Mouse (Mus musculus) megakaryocyte, embryonic 14.5 days (primary cell): ENCODE data around the gene Mycl.

ENCODE experiments used
- FLI1 ChIP-seq: IDR thresholded peaks from 2 replicates; pipeline ENCODE4 v1.6.1; 2012; ENCODE audit warnings: low read length, inconsistent platforms, mixed read lengths
- GATA1 ChIP-seq: IDR thresholded peaks from 3 replicates; pipeline ENCODE4 v1.6.1; 2012; ENCODE audit warnings: mixed read lengths, low read length, inconsistent platforms, borderline replicate concordance

DNA sequence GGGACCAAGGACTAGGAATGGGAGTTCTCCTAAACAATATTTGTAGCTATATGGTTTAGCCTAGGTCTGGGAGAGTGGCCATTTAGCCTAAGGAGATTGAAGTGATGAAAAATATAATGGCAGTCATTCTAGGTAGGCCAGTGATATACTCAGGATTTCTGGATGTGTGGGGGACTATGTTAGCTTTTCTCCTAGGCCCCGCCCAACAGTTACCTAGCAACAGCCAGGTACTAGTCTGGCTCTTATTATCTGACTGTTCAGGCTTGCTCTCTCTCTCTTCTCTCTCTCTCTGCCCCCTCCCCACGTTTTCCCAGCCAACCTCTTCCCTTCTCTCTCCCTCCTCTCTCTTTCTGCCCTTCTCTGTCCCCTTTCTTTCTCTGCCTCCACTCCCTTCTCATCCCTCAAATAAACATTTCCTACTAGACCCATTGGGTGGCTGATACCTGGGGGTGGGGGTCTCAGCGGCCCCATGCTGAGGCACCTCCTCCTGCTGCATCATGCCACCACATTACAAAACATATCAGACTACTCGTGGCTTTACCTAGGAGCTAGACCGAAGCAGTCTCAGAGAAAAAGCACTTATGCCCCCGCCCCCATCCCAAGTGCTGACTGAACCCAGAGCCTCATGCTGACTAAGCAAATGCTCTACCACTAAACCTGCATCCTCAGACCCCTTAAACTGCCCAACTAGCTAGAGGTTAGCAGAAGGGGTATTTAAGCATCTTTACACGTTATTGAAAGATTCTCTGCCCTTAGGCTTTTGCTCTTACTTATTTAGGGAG, 19.2 kb downstream of the Mycl start:
- TF ChIP-seq GATA1 (no peak), FLI1 (no peak)
